Mouse (Mus musculus) activated CD4-positive, CD25-positive, alpha-beta regulatory T cell, adult 9 weeks (primary cell): ENCODE data around the gene Tas2r103. TPM values are rescaled to one million over a fixed set of nuclear protein-coding genes. Genes with fewer than 3 reads are reported as not detected.

Experiments
- polyA plus RNA-seq: library from polyadenylated mRNA; unstranded; fragments of 100-300 nt; shearing (Covaris generic); gene quantifications from one replicate; pipeline ENCODE4 v1.2.1, GENCODE M21; 2017

The Tas2r103 gene
- polyA plus RNA-seq = not detected

GRCm38 (mm10) chr6:133037001-133037400, at the start of gene Tas2r103:
Gene Tas2r103 (minus strand): TSS chr6:133037101.

GRCm38 (mm10) chr6:133055716-133056115, 18.8 kb upstream of the Tas2r103 start, which contains the start of gene Tas2r140:
Gene Tas2r140 (minus strand): TSS chr6:133055816.

Other genes with a start within 250 kb of the Tas2r103 start
- not detected for gene Tas2r117, start 234.3 kb downstream of the Tas2r103 start, polyA plus RNA-seq
- gene Tas2r123, start 190.0 kb downstream of the Tas2r103 start, polyA plus RNA-seq = not detected
- gene Tas2r116, start 181.7 kb downstream of the Tas2r103 start, polyA plus RNA-seq = not detected
- gene Tas2r110, start 169.1 kb downstream of the Tas2r103 start, polyA plus RNA-seq = not detected
- not detected for gene Tas2r113, start 144.1 kb downstream of the Tas2r103 start, polyA plus RNA-seq
- gene Tas2r125, start 127.5 kb downstream of the Tas2r103 start, polyA plus RNA-seq = not detected
- not detected for gene Tas2r129, start 86.0 kb downstream of the Tas2r103 start, polyA plus RNA-seq
- not detected for gene Tas2r131, start 79.2 kb downstream of the Tas2r103 start, polyA plus RNA-seq
- not detected for gene Tas2r109, start 56.1 kb downstream of the Tas2r103 start, polyA plus RNA-seq
- not detected for gene Tas2r140, start 18.7 kb upstream of the Tas2r103 start, polyA plus RNA-seq
- gene Smim10l1, start 67.8 kb upstream of the Tas2r103 start, polyA plus RNA-seq = 10.7 TPM